Mouse (Mus musculus): ENCODE data around the gene Itpkb.
A peak's percentile ranks its signal among the peaks of the same experiment; 100 is the strongest.
"Not testable (repeated sequence)": the region's sequence is repeated elsewhere in the genome, so short reads cannot be mapped to it uniquely, and the experiment has no call there.

The Itpkb gene

DNA sequence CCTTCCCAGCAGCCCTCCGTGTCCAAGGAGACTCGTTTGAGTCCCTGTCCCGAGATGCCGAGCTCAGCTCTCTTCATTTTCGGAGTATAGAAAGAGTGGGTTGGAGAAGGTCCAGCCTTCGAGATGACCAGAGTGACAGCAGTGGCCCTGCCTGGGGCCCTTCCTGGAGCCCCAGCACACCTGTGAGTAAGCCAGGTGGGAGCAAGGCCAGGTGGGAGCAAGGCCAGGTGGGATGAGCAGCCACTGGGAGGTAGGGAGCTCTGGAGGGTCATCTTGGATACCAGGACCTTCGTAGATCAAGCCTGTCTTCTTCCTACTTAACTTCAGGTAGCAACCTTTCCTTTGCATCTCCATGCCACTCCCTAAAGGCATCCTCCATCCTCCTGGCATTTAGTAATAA, 37.8 kb downstream of the Itpkb start:
- DNase-seq (ENCODE audit: low spot score): no peak

DNA sequence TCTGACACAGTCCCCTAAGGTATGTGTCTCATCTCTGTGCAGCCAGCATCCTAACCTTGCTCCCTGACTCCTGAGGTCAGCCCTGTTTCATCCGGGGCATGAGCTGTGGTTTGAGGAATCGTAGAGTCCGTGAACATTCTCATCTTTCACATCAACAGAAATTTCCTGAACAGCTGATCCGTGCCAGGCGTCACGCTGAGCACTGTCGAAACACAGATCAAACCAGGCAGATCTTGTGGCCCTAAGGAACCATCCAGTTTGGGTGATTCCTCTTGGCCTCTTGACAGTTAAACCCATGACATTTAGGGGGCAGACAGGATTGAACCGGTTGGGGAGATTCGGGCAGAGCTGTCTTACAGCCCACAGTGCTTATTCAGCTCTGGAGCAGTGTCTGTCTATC, 38.4 kb downstream of the Itpkb start:
- DNase-seq (ENCODE audit: low spot score): no peak

DNA sequence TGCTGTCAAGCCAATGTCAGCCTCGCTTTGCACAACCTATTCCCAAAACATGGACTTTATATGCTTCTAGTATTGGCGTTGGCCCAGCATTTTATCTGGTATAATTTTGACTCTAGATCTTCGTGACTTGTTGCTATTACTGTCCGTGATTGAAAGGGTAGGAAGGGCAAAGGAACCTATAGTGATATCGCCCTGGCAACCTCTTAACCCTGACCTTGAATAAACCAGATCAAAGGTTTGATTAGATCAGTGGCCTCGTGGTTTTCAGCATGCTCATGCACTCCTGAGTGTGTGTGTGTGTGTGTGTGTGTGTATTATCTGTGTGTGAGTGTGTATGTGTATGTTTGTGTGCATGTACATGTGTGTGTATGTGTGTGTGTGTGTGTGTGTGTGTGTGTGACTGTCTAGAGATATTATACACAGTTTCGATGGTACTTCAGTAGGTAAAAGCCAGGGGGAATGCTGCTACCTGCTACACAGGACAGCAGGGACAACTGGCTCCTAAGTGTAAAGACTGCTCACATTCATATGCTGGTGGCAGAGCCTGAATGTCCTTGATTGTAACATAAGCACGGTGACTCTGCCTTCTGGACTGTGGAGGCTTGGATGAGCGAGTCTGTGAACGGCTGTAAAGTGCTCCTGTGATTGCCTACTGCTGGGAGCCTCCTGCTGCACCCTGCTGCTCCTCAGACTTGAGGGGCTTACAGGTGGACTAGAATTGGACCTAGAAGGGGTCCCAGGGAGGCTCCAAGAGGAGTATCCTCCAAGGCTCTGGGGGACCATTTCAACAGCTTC, 40.8 kb downstream of the Itpkb start:
- DNase-seq (ENCODE audit: low spot score): no peak

DNA sequence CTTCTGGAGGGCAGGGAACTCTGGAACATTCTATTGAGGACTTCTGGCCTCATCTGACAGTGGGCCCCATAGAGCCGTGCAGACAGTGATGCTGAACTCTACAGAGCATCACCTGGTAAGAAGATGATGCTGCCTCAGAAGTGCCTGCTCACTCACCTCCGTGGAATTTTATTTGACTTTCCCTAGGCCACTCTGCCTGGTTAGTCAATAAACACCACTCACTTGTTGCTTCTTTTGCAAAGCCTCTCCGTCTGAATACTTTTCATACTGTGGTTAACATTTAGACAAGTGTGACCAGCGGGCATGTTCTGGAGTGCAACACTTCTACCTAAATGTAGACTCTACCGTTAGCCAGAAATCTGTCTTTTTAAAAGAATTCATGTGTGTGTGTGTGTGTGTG, 42.0 kb downstream of the Itpkb start:
- not testable (repeated sequence) for DNase-seq (ENCODE audit: low spot score)

- DNase-seq (ENCODE audit: low spot score): no peak
Observed at GRCm38 (mm10) chr1:180376598-180376997, 46.3 kb downstream of the Itpkb start.

GRCm38 (mm10) chr1:180379559-180379958, 49.3 kb downstream of the Itpkb start:
- DNase-seq (ENCODE audit: low spot score): no peak

- no peak for DNase-seq (ENCODE audit: low spot score)
Observed at GRCm38 (mm10) chr1:180382358-180382757, 52.1 kb downstream of the Itpkb start.

DNA sequence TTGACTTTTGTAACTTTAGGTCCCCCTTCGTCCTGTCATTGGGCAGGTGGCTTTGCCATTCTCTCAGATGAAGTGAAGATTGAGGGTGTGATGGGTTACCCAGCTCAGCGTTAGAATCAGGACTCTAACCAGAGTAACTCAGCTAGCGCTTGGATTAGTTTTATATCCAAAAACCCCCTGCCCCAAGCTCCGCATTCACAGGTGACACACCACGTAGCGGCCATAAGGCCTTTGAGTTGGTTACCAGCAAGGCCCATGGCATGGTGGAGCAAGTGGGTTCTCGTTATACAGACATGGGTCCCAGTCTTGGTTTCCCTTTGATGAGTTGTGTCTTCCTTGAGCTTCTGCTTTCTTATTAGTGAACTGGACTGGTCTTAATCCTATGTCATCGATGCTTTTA, 53.6 kb downstream of the Itpkb start:
- DNase-seq (ENCODE audit: low spot score): no peak

DNA sequence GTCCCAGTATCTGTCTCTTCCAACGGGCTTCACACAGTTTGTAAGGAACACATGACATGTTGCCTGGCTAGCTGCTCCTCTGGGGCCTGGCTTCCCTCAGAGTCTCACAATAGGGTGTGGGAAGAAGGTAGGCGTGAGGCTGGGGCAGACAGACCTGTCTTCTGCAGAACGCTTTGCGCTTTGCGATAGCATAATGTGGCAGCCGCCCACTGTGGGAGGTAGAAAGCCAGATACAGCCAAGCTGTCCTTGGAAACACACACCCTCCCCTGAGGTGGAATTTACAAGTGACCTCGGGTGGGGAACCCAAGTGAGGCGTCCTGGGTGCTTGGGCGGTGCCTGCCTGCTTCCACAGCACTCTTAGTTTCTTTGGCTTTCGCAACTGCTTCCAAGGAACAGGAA, 54.2 kb downstream of the Itpkb start:
- DNase-seq (ENCODE audit: low spot score): peak; percentile 80

DNA sequence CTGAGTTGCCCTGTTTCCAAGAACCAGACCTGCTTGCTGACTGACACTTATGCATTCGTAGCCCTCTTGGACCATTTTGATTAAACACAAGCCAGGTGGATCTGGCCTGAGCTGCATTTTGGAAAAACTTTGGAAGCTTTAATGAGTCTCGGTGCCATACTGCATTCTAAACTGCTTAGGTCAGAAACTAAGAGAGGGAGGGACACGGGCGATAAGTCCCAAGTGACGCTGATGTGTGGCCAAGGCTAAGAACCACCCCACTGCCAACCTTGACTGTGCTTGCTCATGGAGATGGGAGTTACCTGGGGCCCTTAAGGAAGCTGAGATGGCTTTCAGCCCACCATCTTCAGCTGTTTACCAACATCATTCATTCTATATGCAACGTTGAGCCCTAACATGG, 55.0 kb downstream of the Itpkb start:
- DNase-seq (ENCODE audit: low spot score): no peak

DNA sequence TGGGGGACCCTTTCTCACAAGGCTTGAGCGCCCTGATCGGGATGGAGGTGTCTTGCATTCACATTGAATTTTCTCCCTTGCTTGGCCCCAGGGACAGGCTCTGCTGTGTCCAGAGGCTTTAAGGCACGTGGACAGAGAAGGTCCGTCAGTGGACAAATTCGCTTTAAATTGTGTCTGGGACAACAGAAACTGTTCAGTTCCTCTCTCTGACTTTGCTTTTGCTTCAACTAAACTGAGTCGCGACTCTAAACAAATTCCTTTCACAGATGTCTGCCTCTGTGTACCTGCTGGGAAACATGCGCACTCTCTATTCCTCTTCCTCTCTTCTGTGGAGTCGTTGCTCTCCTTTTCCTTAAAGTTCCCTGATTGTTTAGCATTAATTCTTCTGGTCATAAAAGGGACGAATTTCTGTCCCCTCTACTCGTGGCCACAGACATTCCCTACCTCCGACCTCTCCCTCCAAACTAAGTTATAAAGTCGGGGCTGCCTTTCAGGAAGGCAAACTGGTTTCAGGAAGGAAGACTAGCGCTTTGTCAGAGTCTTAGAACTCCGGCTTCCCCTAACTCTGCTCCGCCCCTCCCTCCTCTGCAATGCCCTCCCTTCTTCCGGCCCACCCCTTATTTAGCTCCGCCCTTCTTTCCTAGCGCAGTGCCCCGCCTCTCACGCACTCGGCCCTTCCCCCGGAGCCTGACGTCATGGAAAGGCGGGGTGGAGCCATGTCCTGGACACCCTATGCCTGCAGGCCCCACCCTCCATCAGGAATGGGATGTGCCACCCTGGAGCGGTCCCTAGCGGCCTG, 56.9 kb downstream of the Itpkb start:
- DNase-seq (ENCODE audit: low spot score): peak; percentile 95

GRCm38 (mm10) chr1:180387750-180388480, 57.6 kb downstream of the Itpkb start:
- DNase-seq (ENCODE audit: low spot score): no peak

GRCm38 (mm10) chr1:180388481-180388880, 58.2 kb downstream of the Itpkb start:
- DNase-seq (ENCODE audit: low spot score): no peak

GRCm38 (mm10) chr1:180389213-180389760, 59.0 kb downstream of the Itpkb start:
- DNase-seq (ENCODE audit: low spot score): not testable (repeated sequence)

- DNase-seq (ENCODE audit: low spot score): peak; percentile 61
Observed at GRCm38 (mm10) chr1:180390321-180390731, 60.0 kb downstream of the Itpkb start.

GRCm38 (mm10) chr1:180390746-180391574, 60.7 kb downstream of the Itpkb start:
- no peak for DNase-seq (ENCODE audit: low spot score)

DNA sequence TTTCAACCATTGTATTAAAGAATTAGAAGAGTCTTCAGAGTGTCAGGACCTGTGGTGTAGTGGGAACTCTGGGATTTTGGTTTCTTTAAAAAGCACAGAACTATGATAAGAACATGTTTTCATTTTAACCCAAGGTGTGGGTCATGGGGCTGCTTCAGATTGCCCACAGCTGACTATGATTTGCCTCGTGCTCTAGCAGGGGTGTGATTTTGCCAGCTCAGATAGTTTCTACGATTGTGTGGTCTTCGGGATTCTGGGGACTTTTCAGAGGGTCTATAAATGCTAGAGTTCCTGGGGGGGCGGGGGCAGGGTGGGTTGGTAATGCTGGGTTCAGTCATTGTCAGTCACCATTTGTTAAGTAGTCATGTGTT, 61.3 kb downstream of the Itpkb start:
- DNase-seq (ENCODE audit: low spot score): no peak

DNA sequence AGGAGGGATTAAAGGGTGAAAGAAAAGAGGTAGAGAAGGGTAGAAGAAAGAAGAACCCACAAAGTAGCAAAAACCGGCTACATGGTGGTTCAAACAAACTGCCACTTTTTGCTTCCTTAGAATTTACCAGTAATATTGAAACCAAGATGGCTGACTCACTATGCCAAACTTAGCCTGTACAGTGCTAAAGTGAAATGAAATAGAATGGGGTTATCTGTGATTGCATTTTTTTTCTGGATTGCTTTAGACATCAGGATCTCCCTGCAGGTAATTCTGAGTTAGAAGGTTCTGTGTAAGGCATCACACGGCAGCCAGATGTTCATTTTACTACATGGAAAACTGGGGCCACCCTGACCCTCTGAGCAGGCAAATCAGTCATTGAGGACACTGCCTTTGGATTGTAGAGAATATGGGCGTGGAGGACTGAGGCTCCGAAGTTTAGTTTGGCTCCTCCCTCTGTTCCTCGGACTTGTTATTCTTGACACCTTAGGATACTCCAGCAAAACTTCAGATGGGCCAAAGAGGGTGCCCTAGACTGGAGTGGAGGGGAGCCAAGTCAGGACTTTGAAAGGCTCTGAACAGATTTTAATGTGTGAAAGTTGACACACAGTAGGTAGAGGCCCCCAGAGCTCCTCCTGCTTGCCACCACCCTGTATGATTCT, 62.0 kb downstream of the Itpkb start:
- DNase-seq (ENCODE audit: low spot score): no peak

- no peak for DNase-seq (ENCODE audit: low spot score)
Observed at GRCm38 (mm10) chr1:180393017-180393797, 62.9 kb downstream of the Itpkb start.

- no peak for DNase-seq (ENCODE audit: low spot score)
Observed at GRCm38 (mm10) chr1:180393873-180394272, 63.6 kb downstream of the Itpkb start.
